Comparison of ENCODE assay signal across 8 mouse cellular contexts in genomic region chr13:15464741-15465250, GRCm38 (mm10). TPM values are rescaled to one million over a fixed set of nuclear protein-coding genes. Genes with fewer than 3 reads are reported as not detected.
DNase-seq lines count a peak whose midpoint lies in the region; ATAC-seq and TF ChIP-seq lines count a peak whose summit lies in the region.

No protein-coding gene starts in this region.

- peak; percentile 26; the same call in 1 of the 2 replicates for TF ChIP-seq POLR2A in embryonic fibroblast, embryonic 13.5 days (IDR thresholded peaks at IDR 0.05; ENCODE audit: low read depth, low read length)

- no peaks in the 10 kb centered on the region for H3K36me3 ChIP-seq in midbrain, embryonic 16.5 days (ENCODE audit: control insufficient read depth, insufficient read depth, low read length)

- peaks cover 9% of the 10 kb centered on the region; the same call in 1 of the 2 replicates for H3K4me1 ChIP-seq in embryonic fibroblast, embryonic 13.5 days (ENCODE audit: control insufficient read depth, insufficient read depth, low read length)
- H3K4me1 ChIP-seq in midbrain, embryonic 16.5 days (ENCODE audit: control insufficient read depth, insufficient read depth, low read length) = peaks cover 20% of the 10 kb centered on the region

- H3K27me3 ChIP-seq in midbrain, embryonic 16.5 days (ENCODE audit: control insufficient read depth, insufficient read depth, low read depth, low read length) = peaks cover 3% of the 10 kb centered on the region

- intact Hi-C loops in left cerebral cortex, postnatal 14 days (cut with DNase I) = loop anchor here (5.0 kb wide), 1 partner anchor 78 kb away; no protein-coding TSS in a partner anchor
- intact Hi-C loops in gastrocnemius, postnatal 36 days (cut with DNase I) = no loop called here

- DNase-seq in layer of hippocampus, adult 2 months (ENCODE audit: low spot score in 2 of 2) = no peak
- DNase-seq in layer of hippocampus, postnatal 36 days = no peak
- peak; percentile 10 for DNase-seq in kidney, postnatal 10 days
- no peak for DNase-seq in ovary, postnatal 10 days (ENCODE audit: low spot score)
- no peak for DNase-seq in left cerebral cortex, postnatal 14 days (ENCODE audit: low spot score in 2 of 2)
- no peak for DNase-seq in gastrocnemius, postnatal 36 days

- peak overlapping the region; percentile 73 for H3K27ac ChIP-seq in layer of hippocampus, adult 2 months
- H3K27ac ChIP-seq in embryonic fibroblast, embryonic 13.5 days (ENCODE audit: insufficient read depth, low read length) = peak overlapping the region; percentile 96
- peak overlapping the region; percentile 83 for H3K27ac ChIP-seq in midbrain, embryonic 16.5 days (ENCODE audit: low read length)

- peak overlapping the region; percentile 60 for H3K4me3 ChIP-seq in layer of hippocampus, adult 2 months
- peak overlapping the region; percentile 81 for H3K4me3 ChIP-seq in embryonic fibroblast, embryonic 13.5 days (ENCODE audit: insufficient read depth, low read length)
- H3K4me3 ChIP-seq in midbrain, embryonic 16.5 days (ENCODE audit: low read depth, low read length) = peak overlapping the region; percentile 78

- H3K9ac ChIP-seq in midbrain, embryonic 16.5 days (ENCODE audit: low read depth, low read length) = peak overlapping the region; percentile 75; the same call in 1 of the 2 replicates

- TF ChIP-seq CTCF in layer of hippocampus, adult 2 months (conservative IDR thresholded peaks at IDR 0.05) = no peak
- TF ChIP-seq CTCF in embryonic fibroblast, embryonic 13.5 days (IDR thresholded peaks at IDR 0.05; ENCODE audit: borderline replicate concordance, insufficient read depth, low read length) = no peak

- H3K9me3 ChIP-seq in midbrain, embryonic 16.5 days (replicated peaks; ENCODE audit: control insufficient read depth, low read length, poor library complexity, severe bottlenecking) = no peaks in the 10 kb centered on the region

- H3K4me2 ChIP-seq in midbrain, embryonic 16.5 days (ENCODE audit: low read length) = peak overlapping the region; percentile 98

- 3% methylated on average over 11 of the region's 11 CpGs for WGBS in midbrain, embryonic 16.5 days

- no peak for ATAC-seq in midbrain, embryonic 16.5 days

RNA-seq across cellular contexts. Expression of gene Gli3, which starts 1.8 kb away (rescaled TPM):
- total RNA-seq in layer of hippocampus, adult 2 months (2021) = 10 to 100 TPM in 1 of 2 experiments, 1 to 10 TPM in 1; 9.6 to 10.1 TPM
- 10 to 100 TPM in 1 of 2 experiments, 1 to 10 TPM in 1; 9.6 to 10.7 TPM for total RNA-seq in layer of hippocampus, postnatal 36 days (2021)
- 41.8 and 64.3 TPM in 2 replicates for polyA plus RNA-seq in embryonic fibroblast, embryonic 13.5 days (2011; ENCODE audit: insufficient read length, low read depth, missing spikeins)
- 4.8 and 5.2 TPM in 2 replicates for polyA plus RNA-seq in midbrain, embryonic 16.5 days (2015; fragmentation: Nextera tagmentation; extraction: Ambion mirVana)
- total RNA-seq in left cerebral cortex, postnatal 14 days (2021) = 10 to 100 TPM; 10.4 to 11.1 TPM
- 1 to 10 TPM; 1.1 to 1.3 TPM for total RNA-seq in gastrocnemius, postnatal 36 days (2021)

Comparison
In these comparisons a context has a peak if more than half of its experiments do, and no peak if none do; other contexts are left out.
1. RNA of gene Gli3, which starts 1.8 kb away (total RNA-seq): 10.4 to 11.1 TPM in left cerebral cortex, postnatal 14 days, 9.6 to 10.7 TPM in layer of hippocampus, postnatal 36 days and 9.6 to 10.1 TPM in layer of hippocampus, adult 2 months; 1.1 to 1.3 TPM in gastrocnemius, postnatal 36 days; every median in the first group is over 4 times any median in the second.
2. Peak in every context shown above with its lines, with median percentiles within 50 percentile points of each other: H3K27ac ChIP-seq and H3K4me3 ChIP-seq.